Mouse (Mus musculus) heart, postnatal 0 days (tissue): ENCODE measurements around the gene Tep1. TPM values are rescaled to one million over a fixed set of nuclear protein-coding genes. Genes with fewer than 3 reads are reported as not detected.
A peak's percentile ranks its signal among the peaks of the same experiment; 100 is the strongest.

Experiments used
- ATAC-seq: fragments of 200-750 bp; cut with Nextera tagmentation; 2 replicates; pipeline ENCODE4 v1.8.0; 2017; ENCODE audit warnings: low read depth, moderate number of reproducible peaks, moderate library complexity; ENCODE audit not compliant: insufficient read depth
- DNase-seq: peaks from one replicate; pipeline ENCODE4 v3.0.0-alpha.2; 2016; ENCODE audit warnings: low spot score
- H3K27ac ChIP-seq: fragments of 300-500 bp; sonication (generic); 2 replicates; pipeline ENCODE4 v1.5.1; 2014; ENCODE audit warnings: low read depth, mild to moderate bottlenecking
- H3K27me3 ChIP-seq: fragments of 300-500 bp; sonication (generic); 2 replicates; pipeline ENCODE4 v1.6.1; 2014; ENCODE audit warnings: low read length, mixed read lengths; ENCODE audit not compliant: control insufficient read depth, insufficient read depth
- H3K36me3 ChIP-seq: fragments of 300-500 bp; sonication (generic); replicated peaks from 2 replicates; pipeline ENCODE4 v1.6.1; 2014; ENCODE audit warnings: low read length, mixed read lengths; ENCODE audit not compliant: control insufficient read depth, insufficient read depth
- H3K4me1 ChIP-seq: fragments of 300-500 bp; sonication (generic); 2 replicates; pipeline ENCODE4 v1.6.1; 2014; ENCODE audit warnings: antibody characterized with exemption; ENCODE audit not compliant: control insufficient read depth, insufficient read depth
- H3K4me2 ChIP-seq: fragments of 300-500 bp; sonication (generic); 2 replicates; pipeline ENCODE4 v1.6.1; 2014; ENCODE audit warnings: low read depth, mild to moderate bottlenecking, low read length, moderate library complexity
- H3K4me3 ChIP-seq: fragments of 300-500 bp; sonication (generic); 2 replicates; pipeline ENCODE4 v1.5.1; 2014; ENCODE audit warnings: low read depth, low read length
- H3K9ac ChIP-seq: fragments of 300-500 bp; sonication (generic); replicated peaks from 2 replicates; pipeline ENCODE4 v1.6.1; 2014; ENCODE audit warnings: low read depth, low read length, mixed read lengths
- H3K9me3 ChIP-seq: fragments of 300-500 bp; sonication (generic); replicated peaks from 2 replicates; pipeline ENCODE4 v1.6.1; 2016; ENCODE audit warnings: low read length; ENCODE audit not compliant: control insufficient read depth
- CTCF ChIP-seq: IDR thresholded peaks from 2 replicates; pipeline ENCODE4 v1.5.1; 2016; ENCODE audit warnings: antibody characterized with exemption, control low read depth, low read depth
- EP300 ChIP-seq: IDR thresholded peaks from 2 replicates; pipeline ENCODE4 v1.6.1; 2016; ENCODE audit warnings: antibody characterized with exemption, low read depth
- WGBS: fragments of 180-500 bp; shearing (Covaris S2); extraction: QIAGEN DNeasy Blood & Tissue Kit; methylation state at CpG from one replicate; pipeline ENCODE4 v1.1.7; 2014; 5-methylcytosine and 5-hydroxymethylcytosine counted together
- polyA plus RNA-seq: library from polyadenylated mRNA; unstranded; fragments of >200 nt; fragmentation: Nextera tagmentation; extraction: Ambion mirVana; gene quantifications from 2 replicates; pipeline ENCODE4 v1.2.1, GENCODE M21; 2015
- total RNA-seq: library from RNA; depleted of rRNA; stranded (reverse); fragments of >200 nt; gene quantifications from 2 replicates; pipeline ENCODE4 v1.2.3, GENCODE M21; 2014; ENCODE audit warnings: low replicate concordance

Tep1 gene
- total and polyA plus RNA-seq, 2 experiments from 2014 or later = 4.7 to 29.3 TPM

DNA sequence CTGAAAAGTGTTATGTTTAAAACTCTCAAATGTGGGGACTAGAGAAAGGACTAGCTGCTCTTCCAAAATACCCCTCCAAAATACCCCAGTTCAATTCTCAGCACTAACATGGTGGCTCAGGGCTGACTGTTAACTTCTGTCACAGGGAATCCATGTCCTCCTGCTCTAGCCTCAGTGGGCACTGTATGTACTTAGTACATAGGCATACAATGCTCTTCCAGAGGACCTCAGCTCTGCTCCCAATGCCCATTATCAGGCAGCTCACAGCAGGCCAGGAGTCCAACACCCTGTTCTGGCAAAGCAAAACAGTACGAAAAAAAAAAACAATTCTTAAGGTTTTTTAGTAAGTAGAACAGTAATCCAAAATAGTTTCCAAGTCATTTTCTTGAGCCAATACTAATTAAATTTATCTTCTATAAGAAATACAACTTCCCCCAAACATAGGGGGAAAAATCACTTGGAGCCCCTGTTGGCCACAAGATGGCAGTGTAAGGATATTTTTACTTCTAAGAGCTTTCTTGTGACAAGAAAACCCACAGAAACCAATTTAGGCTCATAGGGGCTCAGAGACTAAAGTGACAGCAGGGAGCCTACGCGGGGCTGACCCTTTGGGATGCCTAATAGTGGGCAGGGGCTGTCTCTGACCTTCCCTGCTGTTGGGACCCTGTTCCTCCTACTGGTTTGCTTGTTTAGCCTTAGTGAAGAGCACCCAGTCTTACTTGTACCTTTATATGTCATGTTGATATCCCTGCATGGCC lies 70.7 kb downstream of the Tep1 start:
- no peaks in the 10 kb centered on the region for H3K9me3 ChIP-seq
- H3K4me2 ChIP-seq = no peak overlapping the region
- 8% methylated on average over 3 of the region's 3 CpGs for WGBS
- TF ChIP-seq EP300 = no peak
- TF ChIP-seq CTCF = peak; percentile 53
- H3K4me1 ChIP-seq = no peaks in the 10 kb centered on the region
- H3K9ac ChIP-seq = no peak overlapping the region
- no peak for ATAC-seq
- DNase-seq = peak; percentile 61
- H3K27me3 ChIP-seq = no peaks in the 10 kb centered on the region
- no peak overlapping the region for H3K27ac ChIP-seq
- no peaks in the 10 kb centered on the region for H3K36me3 ChIP-seq
- no peak overlapping the region for H3K4me3 ChIP-seq

- no peak for DNase-seq
- H3K4me2 ChIP-seq = no peak overlapping the region
- no peak overlapping the region for H3K4me3 ChIP-seq
- no peak overlapping the region for H3K27ac ChIP-seq
- WGBS = 58% methylated on average over 2 of the region's 2 CpGs
- TF ChIP-seq CTCF (peak; percentile 28), EP300 (no peak)
- no peak for ATAC-seq
- no peaks in the 10 kb centered on the region for H3K9me3 ChIP-seq
- H3K4me1 ChIP-seq = no peaks in the 10 kb centered on the region
- H3K9ac ChIP-seq = no peak overlapping the region
- no peaks in the 10 kb centered on the region for H3K36me3 ChIP-seq
- no peaks in the 10 kb centered on the region for H3K27me3 ChIP-seq
Measured at GRCm38 (mm10) chr14:50798512-50798911, 71.8 kb downstream of the Tep1 start.

DNA sequence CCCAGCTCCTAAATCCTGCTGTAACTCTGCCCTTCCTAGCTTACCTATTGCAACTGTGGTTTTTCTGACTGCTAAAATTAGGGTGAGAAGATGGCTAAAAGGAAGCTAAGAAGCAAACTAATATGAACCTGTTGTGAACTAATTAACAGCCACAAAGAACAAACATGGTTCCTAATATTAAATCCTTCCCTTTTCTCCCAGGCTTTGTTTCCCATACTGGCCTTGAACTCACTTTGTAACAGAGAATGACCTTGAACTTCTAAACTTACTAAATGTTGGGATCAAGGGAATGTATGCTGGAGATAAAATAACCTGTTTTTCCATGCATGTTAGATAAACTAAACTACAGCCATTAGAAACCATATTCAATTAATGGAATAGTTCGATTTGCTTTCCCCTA lies 73.9 kb downstream of the Tep1 start:
- WGBS = 73% methylated on average over 1 of the region's 1 CpGs
- Histone ChIP-seq H3K36me3 (no peaks in the 10 kb centered on the region), H3K27ac (no peak overlapping the region), H3K9me3 (no peaks in the 10 kb centered on the region), H3K9ac (no peak overlapping the region), H3K27me3 (no peaks in the 10 kb centered on the region), H3K4me3 (no peak overlapping the region), H3K4me1 (no peaks in the 10 kb centered on the region), H3K4me2 (no peak overlapping the region)
- ATAC-seq = no peak
- TF ChIP-seq EP300 = no peak
- TF ChIP-seq CTCF = no peak
- no peak for DNase-seq

DNA sequence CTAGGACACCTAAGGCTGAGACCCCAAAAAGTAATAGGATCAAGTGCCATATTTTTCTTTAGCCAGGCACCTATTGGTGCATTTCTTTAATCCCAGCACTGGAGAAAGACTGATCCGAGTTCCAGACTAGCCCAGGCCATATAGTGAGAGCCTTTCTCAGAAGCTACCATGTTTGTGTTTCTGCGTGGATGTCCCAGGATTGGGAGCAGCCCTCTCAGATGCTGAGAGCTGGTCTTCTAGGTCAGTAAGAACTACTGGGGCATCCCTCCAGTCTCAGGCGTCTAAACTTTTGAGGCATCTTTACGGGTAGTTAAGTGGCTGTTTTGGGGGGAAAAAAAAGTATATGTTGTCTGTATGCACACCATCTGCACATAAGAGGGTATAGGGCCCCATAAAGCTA lies 74.4 kb downstream of the Tep1 start:
- no peak overlapping the region for H3K9ac ChIP-seq
- no peaks in the 10 kb centered on the region for H3K4me1 ChIP-seq
- DNase-seq = no peak
- 82% methylated on average over 4 of the region's 4 CpGs for WGBS
- no peaks in the 10 kb centered on the region for H3K27me3 ChIP-seq
- H3K36me3 ChIP-seq = no peaks in the 10 kb centered on the region
- H3K4me3 ChIP-seq = no peak overlapping the region
- no peaks in the 10 kb centered on the region for H3K9me3 ChIP-seq
- H3K4me2 ChIP-seq = no peak overlapping the region
- TF ChIP-seq EP300 = no peak
- no peak for TF ChIP-seq CTCF
- H3K27ac ChIP-seq = no peak overlapping the region
- ATAC-seq = no peak

- H3K9ac ChIP-seq = no peak overlapping the region
- no peaks in the 10 kb centered on the region for H3K4me1 ChIP-seq
- no peaks in the 10 kb centered on the region for H3K9me3 ChIP-seq
- DNase-seq (no peak), ATAC-seq (no peak)
- no peak overlapping the region for H3K4me3 ChIP-seq
- WGBS = 85% methylated on average over 24 of the region's 24 CpGs
- no peaks in the 10 kb centered on the region for H3K27me3 ChIP-seq
- TF ChIP-seq CTCF = no peak
- TF ChIP-seq EP300 = no peak
- H3K4me2 ChIP-seq = no peak overlapping the region
- H3K27ac ChIP-seq = no peak overlapping the region
- no peaks in the 10 kb centered on the region for H3K36me3 ChIP-seq
Measured at GRCm38 (mm10) chr14:50795261-50795935, 75.0 kb downstream of the Tep1 start.

GRCm38 (mm10) chr14:50788157-50788556 lies 82.2 kb downstream of the Tep1 start:
- H3K4me1 ChIP-seq = peaks cover 6% of the 10 kb centered on the region
- no peak overlapping the region for H3K9ac ChIP-seq
- DNase-seq (peak; percentile 38), ATAC-seq (no peak)
- no peak overlapping the region for H3K27ac ChIP-seq
- TF ChIP-seq CTCF = peak; percentile 48
- TF ChIP-seq EP300 = no peak
- 4% methylated on average over 2 of the region's 2 CpGs for WGBS
- no peaks in the 10 kb centered on the region for H3K9me3 ChIP-seq
- no peaks in the 10 kb centered on the region for H3K27me3 ChIP-seq
- no peak overlapping the region for H3K4me3 ChIP-seq
- H3K4me2 ChIP-seq = no peak overlapping the region
- no peaks in the 10 kb centered on the region for H3K36me3 ChIP-seq
